Mouse (Mus musculus) megakaryocyte, embryonic 14.5 days (primary cell): ENCODE results near the gene Adipor1.

Experiments used
- FLI1 ChIP-seq: IDR thresholded peaks from 2 replicates; pipeline ENCODE4 v1.6.1; 2012; ENCODE audit warnings: low read length, inconsistent platforms, mixed read lengths
- GATA1 ChIP-seq: IDR thresholded peaks from 3 replicates; pipeline ENCODE4 v1.6.1; 2012; ENCODE audit warnings: mixed read lengths, low read length, inconsistent platforms, borderline replicate concordance

DNA sequence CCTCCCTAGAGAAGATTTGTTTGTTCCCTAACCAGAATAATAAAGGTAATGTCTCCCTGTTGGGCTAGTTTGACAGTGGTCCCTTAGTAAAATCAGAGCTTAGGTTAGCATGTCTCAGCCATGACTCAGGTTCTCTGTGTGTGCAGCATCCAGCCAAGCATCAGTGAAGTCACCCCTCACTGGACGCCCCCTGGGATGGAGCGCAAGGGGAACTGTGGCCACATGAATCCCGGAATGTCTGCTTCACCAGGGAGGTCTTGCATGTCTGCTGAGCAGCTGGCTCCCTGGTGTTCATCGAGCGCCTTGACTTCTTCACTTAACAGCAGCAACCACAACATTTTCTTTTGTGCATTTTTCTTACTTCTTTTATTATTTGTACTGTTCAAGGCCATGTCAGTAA lies 21.4 kb upstream of the Adipor1 start:
- no peak for TF ChIP-seq GATA1
- no peak for TF ChIP-seq FLI1
